Mouse (Mus musculus): ENCODE results near the gene Rara. TPM values are rescaled to one million over a fixed set of nuclear protein-coding genes. Genes with fewer than 3 reads are reported as not detected.

Rara gene
- 50.0 and 53.5 TPM in 2 replicates for polyA plus RNA-seq (2015; fragmentation: Nextera tagmentation; extraction: Ambion mirVana)

GRCm38 (mm10) chr11:98927438-98928076, at the start of gene Rara:
Gene Rara (plus strand): TSS chr11:98927818.
- H3K27me3 ChIP-seq: no peaks in the 10 kb centered on the region
- peak within 1 kb of the TSS; percentile 94 for H3K27ac ChIP-seq (replicated peaks)
- peaks cover 99% of the 10 kb centered on the region for H3K4me1 ChIP-seq
- no peaks in the 10 kb centered on the region for H3K36me3 ChIP-seq
- H3K9ac ChIP-seq: peak within 1 kb of the TSS; percentile 47
- H3K4me3 ChIP-seq (replicated peaks): peak within 1 kb of the TSS; percentile 58
- H3K4me2 ChIP-seq (replicated peaks): peak within 1 kb of the TSS; percentile 82
- H3K9me3 ChIP-seq (replicated peaks): no peaks in the 10 kb centered on the region
- no peak for ATAC-seq (ENCODE audit: insufficient number of reproducible peaks, low FRiP score, low TSS enrichment, low read depth)
- WGBS: 7% methylated on average over 21 of the region's 21 CpGs

- no peak overlapping the region for H3K4me2 ChIP-seq (replicated peaks)
- H3K9me3 ChIP-seq (replicated peaks): no peaks in the 10 kb centered on the region
- H3K27ac ChIP-seq (replicated peaks): no peak overlapping the region
- 96% methylated on average over 3 of the region's 3 CpGs for WGBS
- H3K9ac ChIP-seq: no peak overlapping the region
- no peak for ATAC-seq (ENCODE audit: insufficient number of reproducible peaks, low FRiP score, low TSS enrichment, low read depth)
- H3K27me3 ChIP-seq: no peaks in the 10 kb centered on the region
- 0 out of 2 replicates have a peak, but pooled peaks cover 11% of the 10 kb centered on the region for H3K4me1 ChIP-seq
- H3K36me3 ChIP-seq: peaks cover 74% of the 10 kb centered on the region
- no peak overlapping the region for H3K4me3 ChIP-seq (replicated peaks)
These were observed 39.9 kb upstream of the Rara start for GRCm38 (mm10) chr11:98887703-98888102.

GRCm38 (mm10) chr11:98889077-98889476, 38.5 kb upstream of the Rara start:
- Histone ChIP-seq H3K9ac (no peak overlapping the region), H3K27ac (replicated peaks) (no peak overlapping the region), H3K4me2 (replicated peaks) (no peak overlapping the region), H3K27me3 (no peaks in the 10 kb centered on the region), H3K4me1 (0 out of 2 replicates have a peak, but pooled peaks cover 11% of the 10 kb centered on the region), H3K36me3 (peaks cover 87% of the 10 kb centered on the region), H3K4me3 (replicated peaks) (no peak overlapping the region), H3K9me3 (replicated peaks) (no peaks in the 10 kb centered on the region)
- no peak for ATAC-seq (ENCODE audit: insufficient number of reproducible peaks, low FRiP score, low TSS enrichment, low read depth)
- WGBS: 92% methylated on average over 4 of the region's 4 CpGs

GRCm38 (mm10) chr11:98889977-98890376, 37.6 kb upstream of the Rara start:
- Histone ChIP-seq H3K4me2 (replicated peaks) (no peak overlapping the region), H3K36me3 (peaks cover 94% of the 10 kb centered on the region), H3K9me3 (replicated peaks) (no peaks in the 10 kb centered on the region), H3K27ac (replicated peaks) (no peak overlapping the region), H3K27me3 (no peaks in the 10 kb centered on the region), H3K9ac (no peak overlapping the region), H3K4me3 (replicated peaks) (no peak overlapping the region), H3K4me1 (0 out of 2 replicates have a peak, but pooled peaks cover 11% of the 10 kb centered on the region)
- no peak for ATAC-seq (ENCODE audit: insufficient number of reproducible peaks, low FRiP score, low TSS enrichment, low read depth)
- 84% methylated on average over 5 of the region's 5 CpGs for WGBS

GRCm38 (mm10) chr11:98892426-98892825, 35.2 kb upstream of the Rara start:
- peaks cover 96% of the 10 kb centered on the region for H3K36me3 ChIP-seq
- no peak overlapping the region for H3K9ac ChIP-seq
- peak overlapping the region; percentile 15; the same call in 1 of the 2 replicates for H3K4me2 ChIP-seq (replicated peaks)

GRCm38 (mm10) chr11:98900529-98901125, 27.0 kb upstream of the Rara start:
- no peak for ATAC-seq (ENCODE audit: insufficient number of reproducible peaks, low FRiP score, low TSS enrichment, low read depth)
- Histone ChIP-seq H3K4me1 (peaks cover 9% of the 10 kb centered on the region; the same call in 1 of the 2 replicates), H3K9ac (no peak overlapping the region), H3K36me3 (peaks cover 61% of the 10 kb centered on the region), H3K9me3 (replicated peaks) (no peaks in the 10 kb centered on the region), H3K27me3 (no peaks in the 10 kb centered on the region), H3K4me3 (replicated peaks) (no peak overlapping the region), H3K27ac (replicated peaks) (no peak overlapping the region), H3K4me2 (replicated peaks) (no peak overlapping the region)
- 79% methylated on average over 12 of the region's 12 CpGs for WGBS

More at GRCm38 (mm10) chr11:98892426-98892825, 35.2 kb upstream of the Rara start:
- Histone ChIP-seq H3K27ac (replicated peaks) (0 out of 2 replicates have a peak overlapping the region, but pooled peaks have one; percentile 58), H3K9me3 (replicated peaks) (no peaks in the 10 kb centered on the region), H3K4me1 (0 out of 2 replicates have a peak, but pooled peaks cover 11% of the 10 kb centered on the region), H3K27me3 (no peaks in the 10 kb centered on the region), H3K4me3 (replicated peaks) (no peak overlapping the region)
- ATAC-seq (ENCODE audit: insufficient number of reproducible peaks, low FRiP score, low TSS enrichment, low read depth): no peak
- WGBS: 49% methylated on average over 5 of the region's 5 CpGs

GRCm38 (mm10) chr11:98902621-98903245, 24.9 kb upstream of the Rara start:
- no peak overlapping the region for H3K9ac ChIP-seq
- H3K9me3 ChIP-seq (replicated peaks): no peaks in the 10 kb centered on the region
- H3K27ac ChIP-seq (replicated peaks): no peak overlapping the region; the same call in 1 of the 2 replicates
- H3K4me2 ChIP-seq (replicated peaks): no peak overlapping the region
- no peak for ATAC-seq (ENCODE audit: insufficient number of reproducible peaks, low FRiP score, low TSS enrichment, low read depth)
- H3K4me3 ChIP-seq (replicated peaks): no peak overlapping the region
- H3K4me1 ChIP-seq: peaks cover 13% of the 10 kb centered on the region; the same call in 1 of the 2 replicates
- WGBS: 22% methylated on average over 10 of the region's 10 CpGs
- H3K27me3 ChIP-seq: no peaks in the 10 kb centered on the region
- H3K36me3 ChIP-seq: peaks cover 41% of the 10 kb centered on the region

- Histone ChIP-seq H3K4me2 (replicated peaks) (no peak overlapping the region), H3K4me1 (peaks cover 30% of the 10 kb centered on the region), H3K36me3 (peaks cover 26% of the 10 kb centered on the region), H3K27me3 (no peaks in the 10 kb centered on the region), H3K9me3 (replicated peaks) (no peaks in the 10 kb centered on the region), H3K4me3 (replicated peaks) (no peak overlapping the region), H3K9ac (no peak overlapping the region), H3K27ac (replicated peaks) (no peak overlapping the region)
- ATAC-seq (ENCODE audit: insufficient number of reproducible peaks, low FRiP score, low TSS enrichment, low read depth): no peak
- WGBS: 78% methylated on average over 2 of the region's 2 CpGs
These were observed 23.0 kb upstream of the Rara start for GRCm38 (mm10) chr11:98904577-98904976.

- peaks cover 22% of the 10 kb centered on the region for H3K36me3 ChIP-seq
- no peak overlapping the region for H3K4me3 ChIP-seq (replicated peaks)
- no peak for ATAC-seq (ENCODE audit: insufficient number of reproducible peaks, low FRiP score, low TSS enrichment, low read depth)
- no peaks in the 10 kb centered on the region for H3K27me3 ChIP-seq
- H3K4me1 ChIP-seq: peaks cover 31% of the 10 kb centered on the region
- H3K4me2 ChIP-seq (replicated peaks): no peak overlapping the region
- no peak overlapping the region for H3K9ac ChIP-seq
- WGBS: 68% methylated on average over 7 of the region's 7 CpGs
- H3K27ac ChIP-seq (replicated peaks): no peak overlapping the region
- H3K9me3 ChIP-seq (replicated peaks): no peaks in the 10 kb centered on the region
These were observed 22.6 kb upstream of the Rara start for GRCm38 (mm10) chr11:98905033-98905432.

- H3K9me3 ChIP-seq (replicated peaks): no peaks in the 10 kb centered on the region
- WGBS: 65% methylated on average over 4 of the region's 4 CpGs
- no peak overlapping the region for H3K4me3 ChIP-seq (replicated peaks)
- peaks cover 22% of the 10 kb centered on the region for H3K36me3 ChIP-seq
- H3K4me2 ChIP-seq (replicated peaks): no peak overlapping the region
- H3K27ac ChIP-seq (replicated peaks): no peak overlapping the region
- H3K4me1 ChIP-seq: peaks cover 31% of the 10 kb centered on the region
- no peaks in the 10 kb centered on the region for H3K27me3 ChIP-seq
- ATAC-seq (ENCODE audit: insufficient number of reproducible peaks, low FRiP score, low TSS enrichment, low read depth): no peak
- no peak overlapping the region for H3K9ac ChIP-seq
These were observed 22.0 kb upstream of the Rara start for GRCm38 (mm10) chr11:98905583-98905982.

- 0 out of 2 replicates have a peak overlapping the region, but pooled peaks have one; percentile 22 for H3K27ac ChIP-seq (replicated peaks)
- H3K9ac ChIP-seq: no peak overlapping the region
- no peak; the same call in 1 of the 2 replicates for ATAC-seq (ENCODE audit: insufficient number of reproducible peaks, low FRiP score, low TSS enrichment, low read depth)
These were observed 20.6 kb upstream of the Rara start for GRCm38 (mm10) chr11:98907063-98907436.

More at GRCm38 (mm10) chr11:98907063-98907436, 20.6 kb upstream of the Rara start:
- H3K4me1 ChIP-seq: peaks cover 31% of the 10 kb centered on the region
- peak overlapping the region; percentile 60 for H3K4me3 ChIP-seq (replicated peaks)
- no peaks in the 10 kb centered on the region for H3K9me3 ChIP-seq (replicated peaks)
- whole genome bisulfite sequencing: 54% methylated on average over 5 of the region's 5 CpGs
- peaks cover 13% of the 10 kb centered on the region for H3K36me3 ChIP-seq
- H3K4me2 ChIP-seq (replicated peaks): peak overlapping the region; percentile 97
- H3K27me3 ChIP-seq: no peaks in the 10 kb centered on the region

Data from embryonic facial prominence, embryonic 15.5 days (tissue).